Mouse (Mus musculus) stomach, postnatal 0 days (tissue): ENCODE results near the gene Rps6kb2. TPM values are rescaled to one million over a fixed set of nuclear protein-coding genes. Genes with fewer than 3 reads are reported as not detected.
A peak's percentile ranks its signal among the peaks of the same experiment; 100 is the strongest.

Experiments
- ATAC-seq: fragments of 200-750 bp; cut with Nextera tagmentation; 2 replicates; pipeline ENCODE4 v1.8.0; 2017; ENCODE audit not compliant: low FRiP score, low TSS enrichment
- DNase-seq: peaks from one replicate; pipeline ENCODE4 v3.0.0-alpha.2; 2016; ENCODE audit warnings: low spot score
- H3K27ac ChIP-seq: fragments of 300-500 bp; sonication (generic); replicated peaks from 2 replicates; pipeline ENCODE4 v1.5.1; 2014; ENCODE audit warnings: mild to moderate bottlenecking, control low read depth
- H3K27me3 ChIP-seq: fragments of 300-500 bp; sonication (generic); 2 replicates; pipeline ENCODE4 v1.6.1; 2014; ENCODE audit warnings: low read length; ENCODE audit not compliant: control insufficient read depth, insufficient read depth
- H3K36me3 ChIP-seq: fragments of 300-500 bp; sonication (generic); 2 replicates; pipeline ENCODE4 v1.6.1; 2014; ENCODE audit warnings: low read length, mixed read lengths; ENCODE audit not compliant: control insufficient read depth, insufficient read depth
- H3K4me1 ChIP-seq: fragments of 300-500 bp; sonication (generic); replicated peaks from 2 replicates; pipeline ENCODE4 v1.6.1; 2014; ENCODE audit warnings: antibody characterized with exemption; ENCODE audit not compliant: control insufficient read depth, insufficient read depth
- H3K4me2 ChIP-seq: fragments of 300-500 bp; sonication (generic); replicated peaks from 2 replicates; pipeline ENCODE4 v1.6.1; 2014; ENCODE audit warnings: low read depth, mild to moderate bottlenecking, control low read depth, moderate library complexity
- H3K4me3 ChIP-seq: fragments of 300-500 bp; sonication (generic); 2 replicates; pipeline ENCODE4 v1.5.1; 2014; ENCODE audit warnings: low read depth, low read length, control low read depth
- H3K9ac ChIP-seq: fragments of 300-500 bp; sonication (generic); 2 replicates; pipeline ENCODE4 v1.6.1; 2014; ENCODE audit warnings: mild to moderate bottlenecking, low read length, control low read depth, mixed read lengths
- H3K9me3 ChIP-seq: fragments of 300-500 bp; sonication (generic); 2 replicates; pipeline ENCODE4 v1.6.1; 2016; ENCODE audit warnings: low read length; ENCODE audit not compliant: control insufficient read depth
- CTCF ChIP-seq: IDR thresholded peaks from 2 replicates; pipeline ENCODE4 v1.5.1; 2016; ENCODE audit warnings: antibody characterized with exemption, low read depth, mild to moderate bottlenecking, moderate library complexity
- EP300 ChIP-seq: optimal IDR thresholded peaks from 2 replicates; pipeline ENCODE3; 2016; ENCODE audit warnings: antibody characterized with exemption
- WGBS: fragments of 180-500 bp; shearing (Covaris S2); extraction: QIAGEN DNeasy Blood & Tissue Kit; methylation state at CpG from one replicate; pipeline ENCODE4 v1.1.7; 2014; 5-methylcytosine and 5-hydroxymethylcytosine counted together
- polyA plus RNA-seq: library from polyadenylated mRNA; unstranded; fragments of >200 nt; fragmentation: Nextera tagmentation; extraction: Ambion mirVana; gene quantifications from 2 replicates; pipeline ENCODE4 v1.2.1, GENCODE M21; 2015

Rps6kb2 gene
- polyA plus RNA-seq: 41.1 and 49.3 TPM in 2 replicates

GRCm38 (mm10) chr19:4162646-4163542 lies at the start of gene Rps6kb2:
Gene Rps6kb2 (minus strand): TSS chr19:4163354.
- 7% methylated on average over 41 of the region's 42 CpGs for WGBS

DNA sequence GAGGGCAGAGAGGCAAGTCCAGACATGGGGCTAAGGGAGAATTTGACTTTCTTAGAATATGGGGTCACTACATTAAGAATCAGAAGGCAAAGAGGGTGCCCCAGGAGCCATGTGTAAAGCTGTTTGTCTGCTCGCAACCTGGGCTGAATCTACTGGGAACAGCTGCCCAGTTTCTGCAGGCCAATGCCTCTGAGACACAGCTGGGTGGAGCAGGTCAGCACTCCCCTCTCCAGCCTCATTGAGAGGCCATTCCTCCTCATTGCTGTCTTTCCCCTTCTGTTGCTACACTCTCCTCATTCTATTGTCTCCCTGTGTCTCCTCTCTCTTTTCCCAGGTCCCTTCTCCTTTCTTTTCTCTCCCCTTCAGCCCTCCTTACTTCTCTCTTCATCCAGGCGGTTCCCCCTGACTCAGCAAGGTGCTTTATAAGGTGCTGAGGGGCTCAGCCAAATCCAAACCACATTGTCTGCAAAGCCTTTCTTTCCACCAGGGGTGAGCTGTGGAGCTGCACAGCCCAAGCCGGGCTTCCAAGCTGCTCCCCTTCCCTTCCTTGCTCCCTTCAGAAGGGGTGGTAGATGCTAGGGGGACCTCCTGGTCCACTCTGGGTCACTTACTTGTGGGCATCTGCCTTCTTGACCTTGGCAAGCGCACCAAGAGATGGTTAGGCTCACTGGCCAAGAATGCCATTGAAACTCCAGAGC lies 48.9 kb upstream of the Rps6kb2 start:
- Histone ChIP-seq H3K27ac (no peak overlapping the region), H3K4me2 (no peak overlapping the region), H3K4me1 (peaks cover 2% of the 10 kb centered on the region), H3K9me3 (no peaks in the 10 kb centered on the region), H3K27me3 (no peaks in the 10 kb centered on the region; the same call in 1 of the 2 replicates), H3K4me3 (no peak overlapping the region), H3K36me3 (no peaks in the 10 kb centered on the region), H3K9ac (no peak overlapping the region)
- WGBS: 60% methylated on average over 4 of the region's 4 CpGs
- no peak for TF ChIP-seq EP300
- no peak for TF ChIP-seq CTCF
- DNase-seq (no peak), ATAC-seq (no peak)

More at GRCm38 (mm10) chr19:4162646-4163542, at the start of gene Rps6kb2:
- peaks cover 19% of the 10 kb centered on the region for H3K36me3 ChIP-seq
- no peaks in the 10 kb centered on the region for H3K27me3 ChIP-seq
- H3K9me3 ChIP-seq: no peaks in the 10 kb centered on the region
- H3K27ac ChIP-seq: 0 out of 2 replicates have a peak within 1 kb of the TSS, but pooled peaks have one; percentile 40
- peak within 1 kb of the TSS; percentile 95 for H3K4me2 ChIP-seq
- DNase-seq (peak; percentile 95), ATAC-seq (peak; percentile 86)
- H3K4me3 ChIP-seq: peak within 1 kb of the TSS; percentile 70
- H3K9ac ChIP-seq: peak within 1 kb of the TSS; percentile 80
- no peaks in the 10 kb centered on the region for H3K4me1 ChIP-seq
- no peak for TF ChIP-seq CTCF
- no peak for TF ChIP-seq EP300

DNA sequence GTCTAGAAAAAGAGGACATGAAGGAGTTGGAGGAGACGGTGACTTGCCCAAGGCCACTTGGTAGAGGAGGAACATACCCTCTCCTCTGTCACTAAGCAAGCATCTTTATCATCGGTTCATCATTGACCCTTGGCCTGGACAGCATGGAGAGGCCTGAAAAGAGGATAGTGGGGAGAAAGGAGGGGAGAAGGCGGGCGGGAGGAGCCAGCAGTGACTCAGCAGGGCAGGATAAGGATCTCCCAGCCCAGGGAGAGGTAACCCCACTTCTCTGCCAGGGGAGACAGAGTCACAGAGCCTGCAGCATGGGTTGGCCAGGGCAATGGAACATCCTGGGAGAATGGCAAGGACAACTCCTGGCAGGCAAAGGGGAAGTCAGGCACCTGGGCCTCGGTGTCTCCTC lies 45.4 kb upstream of the Rps6kb2 start:
- H3K36me3 ChIP-seq: no peaks in the 10 kb centered on the region
- H3K4me3 ChIP-seq: no peak overlapping the region
- no peak overlapping the region for H3K9ac ChIP-seq
- no peaks in the 10 kb centered on the region; the same call in 1 of the 2 replicates for H3K27me3 ChIP-seq
- no peaks in the 10 kb centered on the region; the same call in 1 of the 2 replicates for H3K4me1 ChIP-seq
- TF ChIP-seq EP300 (no peak), CTCF (no peak)
- no peak overlapping the region for H3K4me2 ChIP-seq
- no peak overlapping the region for H3K27ac ChIP-seq
- ATAC-seq (0 out of 2 replicates have a peak, but pooled peaks have one; percentile 4), DNase-seq (no peak)
- 75% methylated on average over 5 of the region's 5 CpGs for whole genome bisulfite sequencing
- no peaks in the 10 kb centered on the region for H3K9me3 ChIP-seq

- no peak overlapping the region for H3K4me3 ChIP-seq
- ATAC-seq (peak; percentile 69; the same call in 1 of the 2 replicates), DNase-seq (peak; percentile 85)
- H3K36me3 ChIP-seq: no peaks in the 10 kb centered on the region
- 0% methylated on average over 2 of the region's 2 CpGs for WGBS
- no peaks in the 10 kb centered on the region; the same call in 1 of the 2 replicates for H3K27me3 ChIP-seq
- no peaks in the 10 kb centered on the region for H3K9me3 ChIP-seq
- no peak overlapping the region for H3K4me2 ChIP-seq
- TF ChIP-seq EP300 (no peak), CTCF (peak; percentile 99)
- no peak overlapping the region for H3K9ac ChIP-seq
- H3K4me1 ChIP-seq: no peaks in the 10 kb centered on the region
- H3K27ac ChIP-seq: no peak overlapping the region
Observed at GRCm38 (mm10) chr19:4206971-4207370, 43.8 kb upstream of the Rps6kb2 start.

GRCm38 (mm10) chr19:4204889-4205288 lies 41.7 kb upstream of the Rps6kb2 start:
- H3K36me3 ChIP-seq: no peaks in the 10 kb centered on the region
- no peaks in the 10 kb centered on the region for H3K9me3 ChIP-seq
- H3K27me3 ChIP-seq: no peaks in the 10 kb centered on the region; the same call in 1 of the 2 replicates
- no peak for DNase-seq
- no peak overlapping the region for H3K4me2 ChIP-seq
- peaks cover 4% of the 10 kb centered on the region for H3K4me1 ChIP-seq
- ATAC-seq: no peak
- H3K27ac ChIP-seq: no peak overlapping the region
- WGBS: 51% methylated on average over 4 of the region's 4 CpGs
- TF ChIP-seq EP300 (no peak), CTCF (peak; percentile 38)
- H3K4me3 ChIP-seq: no peak overlapping the region
- H3K9ac ChIP-seq: no peak overlapping the region
